Mouse (Mus musculus) intestine, postnatal 0 days (tissue): ENCODE measurements around the gene Cntnap1. TPM values are rescaled to one million over a fixed set of nuclear protein-coding genes. Genes with fewer than 3 reads are reported as not detected.

Experiments used
- ATAC-seq: fragments of 200-750 bp; cut with Nextera tagmentation; 2 replicates; pipeline ENCODE4 v1.8.0; 2017; ENCODE audit warnings: mild to moderate bottlenecking, moderate TSS enrichment, moderate library complexity
- H3K27ac ChIP-seq: fragments of 300-500 bp; sonication (generic); 2 replicates; pipeline ENCODE4 v1.5.1; 2014; ENCODE audit warnings: mild to moderate bottlenecking, low read depth, low read length, moderate library complexity
- H3K27me3 ChIP-seq: fragments of 300-500 bp; sonication (generic); replicated peaks from 2 replicates; pipeline ENCODE4 v1.6.1; 2014; ENCODE audit warnings: low read length, mixed read lengths; ENCODE audit not compliant: control insufficient read depth, insufficient read depth
- H3K36me3 ChIP-seq: fragments of 300-500 bp; sonication (generic); 2 replicates; pipeline ENCODE4 v1.6.1; 2014; ENCODE audit warnings: mild to moderate bottlenecking, moderate library complexity; ENCODE audit not compliant: control insufficient read depth, insufficient read depth
- H3K4me1 ChIP-seq: fragments of 300-500 bp; sonication (generic); replicated peaks from 2 replicates; pipeline ENCODE4 v1.6.1; 2014; ENCODE audit warnings: antibody characterized with exemption, low read length, mixed read lengths; ENCODE audit not compliant: control insufficient read depth, insufficient read depth
- H3K4me2 ChIP-seq: fragments of 300-500 bp; sonication (generic); replicated peaks from 2 replicates; pipeline ENCODE4 v1.6.1; 2014; ENCODE audit warnings: low read depth, mild to moderate bottlenecking, moderate library complexity
- H3K4me3 ChIP-seq: fragments of 300-500 bp; sonication (generic); 2 replicates; pipeline ENCODE4 v1.5.1; 2014; ENCODE audit warnings: low read depth, low read length
- H3K9ac ChIP-seq: fragments of 300-500 bp; sonication (generic); 2 replicates; pipeline ENCODE4 v1.6.1; 2014; ENCODE audit warnings: mild to moderate bottlenecking, low read depth, low read length
- H3K9me3 ChIP-seq: fragments of 300-500 bp; sonication (generic); 2 replicates; pipeline ENCODE4 v1.6.1; 2016; ENCODE audit warnings: mixed run types; ENCODE audit not compliant: control insufficient read depth
- CTCF ChIP-seq: sonication (generic); IDR thresholded peaks from 2 replicates; pipeline ENCODE4 v1.5.1; 2016; ENCODE audit warnings: low read depth, mild to moderate bottlenecking, control low read depth, antibody characterized with exemption, moderate library complexity
- WGBS: fragments of 180-500 bp; shearing (Covaris S2); extraction: QIAGEN DNeasy Blood & Tissue Kit; methylation state at CpG from one replicate; pipeline ENCODE4 v1.1.7; 2014; 5-methylcytosine and 5-hydroxymethylcytosine counted together
- polyA plus RNA-seq: library from polyadenylated mRNA; unstranded; fragments of >200 nt; fragmentation: Nextera tagmentation; extraction: Ambion mirVana; gene quantifications from 2 replicates; pipeline ENCODE4 v1.2.1, GENCODE M21; 2015

Gene Cntnap1
- polyA plus RNA-seq, 1 experiment from 2014 or later: 6.0 TPM

- Histone ChIP-seq H3K4me2 (peak overlapping the region; percentile 38), H3K27me3 (peaks cover 12% of the 10 kb centered on the region), H3K36me3 (no peaks in the 10 kb centered on the region), H3K9me3 (no peaks in the 10 kb centered on the region), H3K9ac (no peak overlapping the region), H3K4me1 (peaks cover 6% of the 10 kb centered on the region; the same call in 1 of the 2 replicates), H3K4me3 (no peak overlapping the region), H3K27ac (no peak overlapping the region)
- TF ChIP-seq CTCF: no peak
- 22% methylated on average over 15 of the region's 15 CpGs for WGBS
- peak; percentile 52; the same call in 1 of the 2 replicates for ATAC-seq
Measured at GRCm38 (mm10) chr11:101138536-101139181, 31.7 kb upstream of the Cntnap1 start.

DNA sequence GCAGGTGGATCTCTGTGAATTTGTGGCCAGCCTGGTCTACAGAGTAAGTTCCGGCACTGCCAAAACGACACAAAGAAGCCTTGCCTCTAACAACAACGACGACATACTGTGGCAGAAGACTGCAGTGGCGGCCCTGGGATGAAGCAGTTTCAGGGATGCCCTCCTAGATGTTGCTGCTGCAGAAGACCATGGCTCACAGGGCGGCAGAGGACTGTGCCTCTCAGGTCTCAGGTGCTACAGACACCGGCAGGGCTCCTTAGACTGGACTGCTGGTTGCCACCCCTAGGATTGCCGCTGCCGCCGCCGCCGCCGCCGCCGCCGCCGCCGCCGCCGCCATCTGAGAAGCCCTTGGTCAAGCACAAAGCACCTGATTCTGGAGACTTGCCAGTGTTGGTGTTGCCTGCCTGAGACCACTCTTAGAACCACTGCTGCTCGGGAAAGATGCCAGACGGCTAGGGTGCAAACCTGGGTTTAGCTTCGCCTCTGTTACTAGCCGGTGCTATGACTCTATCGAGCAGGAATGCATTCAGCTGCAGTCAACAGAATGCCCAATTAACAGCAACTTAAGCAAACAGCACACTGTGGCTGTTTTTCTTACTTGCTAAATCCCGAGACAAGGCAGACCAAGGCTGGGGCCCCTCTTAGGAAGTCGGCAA, 30.0 kb upstream of the Cntnap1 start:
- Histone ChIP-seq H3K9me3 (no peaks in the 10 kb centered on the region), H3K27ac (no peak overlapping the region), H3K9ac (peak overlapping the region; percentile 45; the same call in 1 of the 2 replicates), H3K36me3 (no peaks in the 10 kb centered on the region), H3K27me3 (peaks cover 12% of the 10 kb centered on the region), H3K4me2 (peak overlapping the region; percentile 63), H3K4me1 (peaks cover 6% of the 10 kb centered on the region; the same call in 1 of the 2 replicates), H3K4me3 (peak overlapping the region; percentile 26)
- ATAC-seq: no peak
- no peak for TF ChIP-seq CTCF
- WGBS: 33% methylated on average over 27 of the region's 27 CpGs

GRCm38 (mm10) chr11:101141088-101141487, 29.2 kb upstream of the Cntnap1 start:
- H3K36me3 ChIP-seq: no peaks in the 10 kb centered on the region
- no peak overlapping the region for H3K9ac ChIP-seq
- H3K9me3 ChIP-seq: no peaks in the 10 kb centered on the region
- 90% methylated on average over 8 of the region's 8 CpGs for WGBS
- ATAC-seq: no peak
- peaks cover 6% of the 10 kb centered on the region; the same call in 1 of the 2 replicates for H3K4me1 ChIP-seq
- no peak for TF ChIP-seq CTCF
- no peak overlapping the region for H3K4me2 ChIP-seq
- H3K27me3 ChIP-seq: peaks cover 12% of the 10 kb centered on the region
- no peak overlapping the region for H3K4me3 ChIP-seq
- no peak overlapping the region for H3K27ac ChIP-seq

- WGBS: 84% methylated on average over 10 of the region's 10 CpGs
- H3K4me2 ChIP-seq: no peak overlapping the region
- H3K27ac ChIP-seq: no peak overlapping the region
- no peak for TF ChIP-seq CTCF
- H3K9ac ChIP-seq: no peak overlapping the region
- ATAC-seq: no peak
- H3K4me3 ChIP-seq: no peak overlapping the region
- H3K36me3 ChIP-seq: no peaks in the 10 kb centered on the region
- peaks cover 12% of the 10 kb centered on the region for H3K27me3 ChIP-seq
- peaks cover 6% of the 10 kb centered on the region; the same call in 1 of the 2 replicates for H3K4me1 ChIP-seq
- no peaks in the 10 kb centered on the region for H3K9me3 ChIP-seq
Measured at GRCm38 (mm10) chr11:101142215-101142967, 27.9 kb upstream of the Cntnap1 start.

GRCm38 (mm10) chr11:101143338-101144225, 26.7 kb upstream of the Cntnap1 start:
- H3K9ac ChIP-seq: no peak overlapping the region
- 29% methylated on average over 18 of the region's 19 CpGs for WGBS
- TF ChIP-seq CTCF: no peak

More at GRCm38 (mm10) chr11:101143338-101144225, 26.7 kb upstream of the Cntnap1 start:
- peaks cover 12% of the 10 kb centered on the region for H3K27me3 ChIP-seq
- H3K4me2 ChIP-seq: peak overlapping the region; percentile 37
- no peak overlapping the region for H3K27ac ChIP-seq
- H3K4me3 ChIP-seq: no peak overlapping the region; the same call in 1 of the 2 replicates
- H3K36me3 ChIP-seq: no peaks in the 10 kb centered on the region
- H3K4me1 ChIP-seq: peaks cover 5% of the 10 kb centered on the region; the same call in 1 of the 2 replicates
- no peaks in the 10 kb centered on the region for H3K9me3 ChIP-seq
- ATAC-seq: no peak
